Mouse (Mus musculus): ENCODE data around the gene Olfr1352. TPM values are rescaled to one million over a fixed set of nuclear protein-coding genes. Genes with fewer than 3 reads are reported as not detected.
"Not testable (repeated sequence)": the region's sequence is repeated elsewhere in the genome, so short reads cannot be mapped to it uniquely, and the experiment has no call there.

The Olfr1352 gene
- not detected in 2 replicates for polyA plus RNA-seq (2012; rRNA removed)

DNA sequence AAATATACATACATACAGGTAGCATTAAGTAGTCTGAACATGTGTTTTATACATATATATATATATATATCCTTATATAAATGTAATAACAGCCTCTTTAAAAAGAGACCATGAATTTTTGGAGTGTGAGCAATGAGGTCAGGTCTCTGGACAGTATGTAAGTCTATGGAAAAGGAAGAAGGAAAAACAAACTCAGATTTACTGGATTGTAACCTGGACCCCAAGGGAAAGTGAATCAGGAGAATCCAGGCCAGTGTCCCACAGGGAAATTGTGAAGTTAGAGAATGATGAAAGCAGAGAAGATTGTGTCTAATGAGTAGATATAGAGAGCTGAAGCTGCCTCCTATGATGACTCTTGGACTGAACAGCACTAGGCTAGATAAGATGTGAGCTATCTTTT, at the start of gene Olfr1352:
Gene Olfr1352, plus strand, starts transcription at position 301 of the 400 bp plus-strand sequence.
- no peak for DNase-seq (ENCODE audit: low read depth)

DNA sequence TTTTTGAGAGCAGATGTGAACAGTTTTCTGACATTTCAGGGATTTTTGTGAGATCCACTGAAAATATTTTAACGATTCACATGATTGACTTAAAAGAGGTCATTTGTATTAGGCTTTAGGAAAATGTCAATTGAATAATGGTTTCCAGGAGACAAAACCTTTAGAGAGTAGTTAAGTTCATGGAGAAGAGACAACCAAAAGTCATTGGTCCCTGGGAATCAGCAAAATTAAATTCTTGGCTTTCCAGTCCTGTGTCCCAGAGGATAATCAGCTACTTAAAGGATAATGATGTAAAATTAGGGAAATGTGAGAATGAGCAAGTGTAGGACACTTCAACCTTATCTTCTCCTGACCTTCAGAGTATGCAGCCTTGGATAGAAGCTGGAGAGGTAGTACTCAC, 30.5 kb upstream of the Olfr1352 start, which contains the start of gene Olfr8:
Gene Olfr8, plus strand, starts transcription at position 301 of the 400 bp plus-strand sequence.
- DNase-seq (ENCODE audit: low read depth), result not testable (repeated sequence)

DNA sequence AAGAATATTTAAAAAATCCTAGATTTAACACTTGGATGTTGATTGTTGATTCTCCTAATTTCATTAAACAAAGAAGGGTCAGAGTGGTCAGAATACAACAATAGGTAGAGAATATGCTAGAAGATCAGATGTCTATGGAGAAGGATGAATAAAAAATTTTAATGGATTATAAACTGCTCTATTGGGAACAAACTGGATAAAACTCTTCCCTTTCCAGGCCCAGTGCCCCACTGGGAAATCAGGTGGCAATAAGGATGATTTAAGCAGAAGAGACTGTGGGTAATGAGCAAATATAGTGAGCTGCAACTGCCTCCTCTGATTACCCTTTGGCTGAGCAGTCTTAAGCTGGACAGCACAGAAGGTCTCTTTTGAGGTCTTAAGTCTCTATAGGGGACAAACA, 17.8 kb upstream of the Olfr1352 start, which contains the start of gene Olfr1353:
Gene Olfr1353, plus strand, starts transcription at position 301 of the 400 bp plus-strand sequence.
- DNase-seq (ENCODE audit: low read depth), result not testable (repeated sequence)

DNA sequence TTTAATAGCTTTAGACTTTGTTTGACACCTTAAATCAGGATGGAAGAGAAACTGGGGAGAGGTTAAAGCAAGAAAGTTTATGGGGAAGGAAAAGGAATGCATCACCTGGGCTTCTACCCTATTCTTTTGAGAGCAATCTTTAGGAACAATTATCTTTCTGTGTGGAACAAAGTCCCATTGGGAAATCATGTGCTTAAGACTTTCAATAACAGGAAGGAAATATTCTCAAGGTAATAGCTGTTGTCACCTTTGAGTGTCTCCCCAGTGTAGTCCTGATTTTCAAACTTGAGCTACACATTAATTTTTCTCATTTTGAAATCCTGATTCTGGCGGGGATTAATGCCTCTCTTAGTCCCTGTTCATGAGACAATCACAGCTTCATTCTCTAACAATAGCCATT, 31.3 kb downstream of the Olfr1352 start, which contains the start of gene Olfr1351:
Gene Olfr1351, plus strand, starts transcription at position 301 of the 400 bp plus-strand sequence.
- DNase-seq (ENCODE audit: low read depth), result no peak

DNA sequence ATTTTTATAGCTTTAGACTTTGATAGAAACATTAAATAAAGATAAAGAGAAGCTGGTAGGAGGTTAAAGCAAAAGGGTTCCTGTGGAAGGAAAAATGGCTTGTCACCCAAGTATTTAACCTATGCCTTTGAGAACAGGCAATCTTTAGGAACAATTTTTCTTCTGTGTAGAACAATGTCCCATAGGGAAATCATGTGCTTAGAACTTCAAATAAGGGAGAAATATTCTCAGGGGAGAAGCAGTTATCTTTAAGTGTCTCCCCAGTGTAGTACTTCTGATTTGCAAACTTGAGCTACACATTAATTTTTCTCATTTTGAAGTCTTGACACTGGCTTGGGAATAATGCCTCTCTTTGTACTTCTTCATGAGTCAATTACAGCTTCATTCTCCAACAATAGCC, 47.6 kb downstream of the Olfr1352 start, which contains the start of gene Olfr57:
Gene Olfr57, plus strand, starts transcription at position 301 of the 400 bp plus-strand sequence.
- no peak for DNase-seq (ENCODE audit: low read depth)

Other genes starting within 250 kb of the Olfr1352 start
- gene Ccdc105, start 228.0 kb upstream of the Olfr1352 start, polyA plus RNA-seq (2012; rRNA removed), result 0.05 and 0.39 TPM in 2 replicates
- 0.27 and 0.38 TPM in 2 replicates for gene Slc1a6, start 200.6 kb upstream of the Olfr1352 start, polyA plus RNA-seq (2012; rRNA removed)
- not detected in 2 replicates for gene Olfr1356, start 128.9 kb upstream of the Olfr1352 start, polyA plus RNA-seq (2012; rRNA removed)
- not detected in 2 replicates for gene Olfr1355, start 105.5 kb upstream of the Olfr1352 start, polyA plus RNA-seq (2012; rRNA removed)
- not detected in 2 replicates for gene Olfr1354, start 67.9 kb upstream of the Olfr1352 start, polyA plus RNA-seq (2012; rRNA removed)
- not detected in 2 replicates for gene Olfr8, start 30.4 kb upstream of the Olfr1352 start, polyA plus RNA-seq (2012; rRNA removed)
- not detected in 2 replicates for gene Olfr1353, start 17.7 kb upstream of the Olfr1352 start, polyA plus RNA-seq (2012; rRNA removed)
- gene Olfr1351, start 31.4 kb downstream of the Olfr1352 start, polyA plus RNA-seq (2012; rRNA removed), result not detected in 2 replicates
- gene Olfr57, start 47.7 kb downstream of the Olfr1352 start, polyA plus RNA-seq (2012; rRNA removed), result not detected in 2 replicates
- gene 2610008E11Rik, start 116.5 kb downstream of the Olfr1352 start, polyA plus RNA-seq (2012; rRNA removed), result 2.2 and 2.5 TPM in 2 replicates
- not detected in 2 replicates for gene Vmn2r80, start 167.7 kb downstream of the Olfr1352 start, polyA plus RNA-seq (2012; rRNA removed)